Mouse (Mus musculus) limb, embryonic 13.5 days (tissue): ENCODE results near the gene Gtdc1. TPM values are rescaled to one million over a fixed set of nuclear protein-coding genes. Genes with fewer than 3 reads are reported as not detected.

ENCODE experiments used
- ATAC-seq: fragments of 200-750 bp; cut with Nextera tagmentation; 2 replicates; pipeline ENCODE4 v1.8.0; 2017; ENCODE audit warnings: low read depth, moderate number of reproducible peaks, moderate TSS enrichment; ENCODE audit not compliant: low FRiP score
- H3K27ac ChIP-seq: fragments of 300-500 bp; sonication (generic); 2 replicates; pipeline ENCODE4 v1.5.1; 2015; ENCODE audit warnings: inconsistent platforms, mild to moderate bottlenecking, moderate library complexity
- H3K27me3 ChIP-seq: fragments of 300-500 bp; sonication (generic); 2 replicates; pipeline ENCODE4 v1.6.1; 2015; ENCODE audit warnings: mild to moderate bottlenecking, inconsistent platforms
- H3K36me3 ChIP-seq: fragments of 300-500 bp; sonication (generic); 2 replicates; pipeline ENCODE4 v1.6.1; 2015; ENCODE audit warnings: inconsistent platforms, mild to moderate bottlenecking, moderate library complexity
- H3K4me1 ChIP-seq: fragments of 300-500 bp; sonication (generic); 2 replicates; pipeline ENCODE4 v1.6.1; 2015; ENCODE audit warnings: inconsistent platforms
- H3K4me2 ChIP-seq: fragments of 300-500 bp; sonication (generic); replicated peaks from 2 replicates; pipeline ENCODE4 v1.6.1; 2015; ENCODE audit warnings: inconsistent platforms, mild to moderate bottlenecking, moderate library complexity
- H3K4me3 ChIP-seq: fragments of 300-500 bp; sonication (generic); 2 replicates; pipeline ENCODE4 v1.5.1; 2015; ENCODE audit warnings: moderate library complexity, mild to moderate bottlenecking, inconsistent platforms
- H3K9ac ChIP-seq: fragments of 300-500 bp; sonication (generic); 2 replicates; pipeline ENCODE4 v1.6.1; 2015; ENCODE audit warnings: mild to moderate bottlenecking, inconsistent platforms
- H3K9me3 ChIP-seq: fragments of 300-500 bp; sonication (generic); 2 replicates; pipeline ENCODE4 v1.6.1; 2016; ENCODE audit warnings: inconsistent platforms
- WGBS: fragments of 180-500 bp; shearing (Covaris S2); methylation state at CpG from one replicate; pipeline ENCODE4 v1.1.7; 2015; 5-methylcytosine and 5-hydroxymethylcytosine counted together
- polyA plus RNA-seq: library from polyadenylated mRNA; unstranded; fragments of >200 nt; fragmentation: Nextera tagmentation; extraction: Ambion mirVana; gene quantifications from 2 replicates; pipeline ENCODE4 v1.2.1, GENCODE M21; 2015

Gene Gtdc1
- polyA plus RNA-seq, 1 experiment from 2014 or later, result 18.4 TPM

GRCm38 (mm10) chr2:44922500-44922899, 5.0 kb downstream of the Gtdc1 start:
- 92% methylated on average over 2 of the region's 2 CpGs for WGBS
- H3K4me1 ChIP-seq, result peaks cover 8% of the 10 kb centered on the region; the same call in 1 of the 2 replicates
- H3K27ac ChIP-seq, result no peak overlapping the region
- H3K9me3 ChIP-seq, result no peaks in the 10 kb centered on the region
- no peak for ATAC-seq
- no peak overlapping the region for H3K9ac ChIP-seq
- H3K4me2 ChIP-seq, result no peak overlapping the region
- H3K4me3 ChIP-seq, result no peak overlapping the region
- H3K36me3 ChIP-seq, result no peaks in the 10 kb centered on the region
- no peaks in the 10 kb centered on the region for H3K27me3 ChIP-seq

GRCm38 (mm10) chr2:44920471-44920870, 7.0 kb downstream of the Gtdc1 start:
- no peak overlapping the region for H3K27ac ChIP-seq
- H3K4me1 ChIP-seq, result no peaks in the 10 kb centered on the region
- no peaks in the 10 kb centered on the region for H3K36me3 ChIP-seq
- WGBS, result 82% methylated on average over 3 of the region's 3 CpGs
- no peaks in the 10 kb centered on the region for H3K9me3 ChIP-seq
- H3K4me2 ChIP-seq, result no peak overlapping the region
- H3K4me3 ChIP-seq, result no peak overlapping the region
- H3K9ac ChIP-seq, result no peak overlapping the region
- no peak for ATAC-seq
- H3K27me3 ChIP-seq, result no peaks in the 10 kb centered on the region

GRCm38 (mm10) chr2:44919326-44919725, 8.1 kb downstream of the Gtdc1 start:
- Histone ChIP-seq H3K27ac (no peak overlapping the region), H3K4me2 (no peak overlapping the region), H3K36me3 (no peaks in the 10 kb centered on the region), H3K4me1 (no peaks in the 10 kb centered on the region), H3K9me3 (no peaks in the 10 kb centered on the region), H3K27me3 (no peaks in the 10 kb centered on the region), H3K9ac (no peak overlapping the region), H3K4me3 (no peak overlapping the region)
- 74% methylated on average over 1 of the region's 1 CpGs for WGBS
- no peak for ATAC-seq

- Histone ChIP-seq H3K4me1 (no peaks in the 10 kb centered on the region), H3K4me2 (no peak overlapping the region), H3K27me3 (no peaks in the 10 kb centered on the region), H3K9ac (no peak overlapping the region), H3K4me3 (no peak overlapping the region), H3K27ac (no peak overlapping the region), H3K9me3 (no peaks in the 10 kb centered on the region), H3K36me3 (no peaks in the 10 kb centered on the region)
- WGBS, result 91% methylated on average over 2 of the region's 2 CpGs
- ATAC-seq, result no peak
Measured at GRCm38 (mm10) chr2:44918737-44919136, 8.7 kb downstream of the Gtdc1 start.

GRCm38 (mm10) chr2:44916286-44916685, 11.2 kb downstream of the Gtdc1 start:
- no peak overlapping the region for H3K9ac ChIP-seq
- no peak overlapping the region for H3K27ac ChIP-seq
- H3K4me3 ChIP-seq, result no peak overlapping the region
- ATAC-seq, result no peak
- no peaks in the 10 kb centered on the region for H3K36me3 ChIP-seq
- H3K4me1 ChIP-seq, result no peaks in the 10 kb centered on the region
- H3K27me3 ChIP-seq, result no peaks in the 10 kb centered on the region
- H3K9me3 ChIP-seq, result no peaks in the 10 kb centered on the region
- no peak overlapping the region for H3K4me2 ChIP-seq

GRCm38 (mm10) chr2:44897801-44898200, 29.7 kb downstream of the Gtdc1 start:
- H3K9ac ChIP-seq, result no peak overlapping the region
- no peak overlapping the region for H3K4me2 ChIP-seq
- H3K27me3 ChIP-seq, result no peaks in the 10 kb centered on the region
- no peak overlapping the region for H3K4me3 ChIP-seq
- no peaks in the 10 kb centered on the region for H3K9me3 ChIP-seq
- no peak overlapping the region for H3K27ac ChIP-seq
- WGBS, result 86% methylated on average over 1 of the region's 1 CpGs
- ATAC-seq, result no peak
- no peaks in the 10 kb centered on the region for H3K36me3 ChIP-seq
- no peaks in the 10 kb centered on the region for H3K4me1 ChIP-seq

- Histone ChIP-seq H3K9me3 (no peaks in the 10 kb centered on the region), H3K36me3 (no peaks in the 10 kb centered on the region), H3K27me3 (no peaks in the 10 kb centered on the region), H3K9ac (no peak overlapping the region), H3K4me3 (no peak overlapping the region), H3K4me1 (no peaks in the 10 kb centered on the region), H3K27ac (no peak overlapping the region), H3K4me2 (no peak overlapping the region)
- no peak for ATAC-seq
- 50% methylated on average over 2 of the region's 2 CpGs for WGBS
Measured at GRCm38 (mm10) chr2:44873718-44874117, 53.7 kb downstream of the Gtdc1 start.

GRCm38 (mm10) chr2:44864726-44865125, 62.7 kb downstream of the Gtdc1 start:
- no peaks in the 10 kb centered on the region for H3K36me3 ChIP-seq
- H3K27ac ChIP-seq, result no peak overlapping the region
- no peaks in the 10 kb centered on the region for H3K27me3 ChIP-seq
- no peak for ATAC-seq
- no peak overlapping the region for H3K9ac ChIP-seq
- no peaks in the 10 kb centered on the region for H3K4me1 ChIP-seq
- no peaks in the 10 kb centered on the region for H3K9me3 ChIP-seq
- no peak overlapping the region for H3K4me2 ChIP-seq
- H3K4me3 ChIP-seq, result no peak overlapping the region

GRCm38 (mm10) chr2:44854475-44854874, 73.0 kb downstream of the Gtdc1 start:
- no peak for ATAC-seq
- Histone ChIP-seq H3K27ac (no peak overlapping the region), H3K36me3 (peaks cover 7% of the 10 kb centered on the region), H3K4me2 (no peak overlapping the region), H3K9ac (no peak overlapping the region), H3K9me3 (0 out of 2 replicates have a peak, but pooled peaks cover 3% of the 10 kb centered on the region), H3K4me1 (no peaks in the 10 kb centered on the region), H3K4me3 (no peak overlapping the region), H3K27me3 (no peaks in the 10 kb centered on the region)
- WGBS, result 69% methylated on average over 2 of the region's 2 CpGs

- Histone ChIP-seq H3K27me3 (no peaks in the 10 kb centered on the region), H3K36me3 (peaks cover 7% of the 10 kb centered on the region), H3K27ac (no peak overlapping the region), H3K4me1 (no peaks in the 10 kb centered on the region), H3K4me3 (no peak overlapping the region), H3K9ac (no peak overlapping the region), H3K4me2 (no peak overlapping the region), H3K9me3 (0 out of 2 replicates have a peak, but pooled peaks cover 3% of the 10 kb centered on the region)
- no peak for ATAC-seq
Measured at GRCm38 (mm10) chr2:44849666-44850065, 77.8 kb downstream of the Gtdc1 start.

- WGBS, result 82% methylated on average over 1 of the region's 1 CpGs
- Histone ChIP-seq H3K36me3 (peaks cover 7% of the 10 kb centered on the region), H3K9ac (no peak overlapping the region), H3K9me3 (0 out of 2 replicates have a peak, but pooled peaks cover 3% of the 10 kb centered on the region), H3K4me1 (no peaks in the 10 kb centered on the region), H3K27me3 (no peaks in the 10 kb centered on the region), H3K4me3 (no peak overlapping the region), H3K27ac (no peak overlapping the region), H3K4me2 (no peak overlapping the region)
- no peak for ATAC-seq
Measured at GRCm38 (mm10) chr2:44848156-44848555, 79.3 kb downstream of the Gtdc1 start.

- Histone ChIP-seq H3K4me3 (no peak overlapping the region), H3K9ac (no peak overlapping the region), H3K9me3 (no peaks in the 10 kb centered on the region), H3K4me2 (no peak overlapping the region), H3K4me1 (no peaks in the 10 kb centered on the region), H3K27me3 (no peaks in the 10 kb centered on the region), H3K36me3 (no peaks in the 10 kb centered on the region), H3K27ac (no peak overlapping the region)
- WGBS, result 90% methylated on average over 4 of the region's 4 CpGs
- ATAC-seq, result no peak
Measured at GRCm38 (mm10) chr2:44845424-44845823, 82.0 kb downstream of the Gtdc1 start.

GRCm38 (mm10) chr2:44829753-44830152, 97.7 kb downstream of the Gtdc1 start:
- Histone ChIP-seq H3K9ac (no peak overlapping the region), H3K4me3 (no peak overlapping the region), H3K9me3 (no peaks in the 10 kb centered on the region), H3K36me3 (no peaks in the 10 kb centered on the region), H3K4me1 (no peaks in the 10 kb centered on the region), H3K4me2 (no peak overlapping the region), H3K27me3 (no peaks in the 10 kb centered on the region), H3K27ac (no peak overlapping the region)
- WGBS, result 60% methylated on average over 2 of the region's 2 CpGs
- no peak for ATAC-seq
